Mouse (Mus musculus): ENCODE data around the gene Ice2.

DNA sequence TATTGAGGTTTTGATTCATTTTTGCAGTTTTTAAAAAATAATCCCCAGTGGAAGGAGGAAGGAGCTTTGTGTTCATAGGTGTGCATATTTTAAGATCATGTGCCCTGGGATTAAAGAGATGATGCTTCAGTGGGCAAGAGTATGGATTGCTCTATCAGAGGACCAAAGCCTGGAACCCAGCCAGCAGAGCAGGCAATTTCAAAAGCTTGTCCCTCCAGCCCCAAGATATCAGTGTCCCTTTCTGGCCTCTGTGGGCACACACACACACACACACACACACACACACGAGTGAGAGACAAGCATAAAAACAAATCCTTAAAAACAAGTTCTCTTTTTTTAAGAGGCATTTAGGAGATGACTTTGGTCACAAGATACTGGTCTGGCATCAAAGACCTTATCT is 17.2 kb upstream of the Ice2 start:
- TF ChIP-seq CTCF (IDR thresholded peaks at IDR 0.05; ENCODE audit: low read depth) (no peak), EP300 (IDR thresholded peaks at IDR 0.05; ENCODE audit: low read depth) (no peak)

All from liver, postnatal 0 days (tissue).